Mouse (Mus musculus): ENCODE measurements around the gene Stk39. TPM values are rescaled to one million over a fixed set of nuclear protein-coding genes. Genes with fewer than 3 reads are reported as not detected.

The Stk39 gene
- 10 to 100 TPM; 82.0 to 87.6 TPM for total RNA-seq (2021)
- long read RNA-seq, experiment 1, transcript Stk39-201 (18 exons, 3,536 nt) = major isoform, 60 of 82 reads
- long read RNA-seq, experiment 1, partial matches to known transcripts = 4 of 82 reads
- long read RNA-seq, experiment 1, other reads (novel, unspliced or antisense) = 17 of 82 reads
- long read RNA-seq, experiment 2, transcript Stk39-201 (18 exons, 3,536 nt) = major isoform, 54 of 61 reads
- long read RNA-seq, experiment 2, partial matches to known transcripts = 0 of 61 reads
- long read RNA-seq, experiment 2, other reads (novel, unspliced or antisense) = 7 of 61 reads

DNA sequence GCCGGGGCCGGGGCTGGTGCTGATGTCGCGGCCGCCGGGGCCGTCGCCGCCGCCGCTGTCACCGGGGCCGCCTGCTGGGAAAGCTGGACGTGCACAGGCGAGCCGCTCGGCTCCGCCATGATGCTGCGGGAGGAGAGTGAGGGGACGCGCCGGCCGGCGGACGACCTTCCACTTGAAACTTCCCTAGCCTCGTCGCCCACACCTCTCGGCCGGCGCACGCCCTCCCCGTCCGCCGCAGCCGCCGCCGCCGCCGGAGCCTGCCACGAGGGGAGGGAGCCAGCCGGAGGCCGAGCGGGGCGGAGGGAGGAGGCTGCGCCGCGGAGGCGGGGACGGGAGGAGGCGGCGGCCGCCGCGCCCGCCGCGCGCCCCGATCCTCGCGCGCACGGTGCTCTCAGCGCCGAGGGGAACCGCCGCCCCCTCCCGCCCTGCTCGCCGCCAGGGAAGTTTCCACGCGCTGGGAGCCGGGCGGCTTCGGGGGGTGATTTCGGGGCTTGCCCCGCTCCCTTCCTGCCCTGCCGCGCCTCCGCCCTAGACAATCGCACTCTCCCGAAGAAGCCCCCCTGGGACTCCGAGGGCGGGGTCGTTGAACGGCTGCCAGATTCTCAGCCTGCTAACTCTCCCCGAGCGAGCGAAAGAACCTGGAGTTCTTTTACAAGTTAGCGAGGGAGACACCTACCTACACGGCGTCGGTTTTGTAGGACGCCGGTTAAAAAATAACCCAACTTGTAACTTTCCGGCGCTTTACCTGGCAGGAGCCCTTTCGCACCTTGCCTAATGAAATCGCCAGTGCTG lies at the start of gene Stk39:
Gene Stk39, minus strand, starts transcription at position 510 of the 792 bp plus-strand sequence.
- DNase-seq (ENCODE audit: extremely low spot score in 1 of 2, low spot score in 2 of 2) = peak; percentile 71 to 76
- no peak for TF ChIP-seq CTCF (IDR thresholded peaks at IDR 0.05)
- Histone ChIP-seq H3K4me3 (peak within 1 kb of the TSS; percentile 76), H3K27ac (peak within 1 kb of the TSS; percentile 88)
- intact Hi-C loops (cut with DNase I) = loop anchor here (2.0 to 10.0 kb wide), 2 partner anchors 91 to 283 kb away; no protein-coding TSS in a partner anchor

DNA sequence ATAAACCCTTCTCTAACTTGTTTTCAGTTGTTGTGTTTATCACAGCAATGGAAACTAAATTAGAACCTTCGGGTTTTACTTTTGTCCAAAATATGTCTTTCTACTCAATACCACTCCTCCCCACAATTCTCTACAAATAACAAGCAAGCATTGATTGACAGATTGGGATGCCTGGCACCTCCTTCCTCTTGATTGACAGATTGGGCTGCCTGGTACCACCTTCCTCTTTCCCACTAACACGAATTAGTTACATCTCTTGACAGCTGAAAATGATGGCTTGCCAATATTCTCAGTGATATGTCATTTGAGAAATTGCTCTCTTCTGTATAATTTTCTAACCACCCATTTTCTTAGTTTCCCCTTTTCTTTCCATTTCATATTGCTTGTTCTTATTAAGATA lies 43.3 kb upstream of the Stk39 start:
- Histone ChIP-seq H3K4me3 (no peak overlapping the region), H3K27ac (no peak overlapping the region)
- intact Hi-C loops (cut with DNase I) = no loop called here
- no peak for TF ChIP-seq CTCF (IDR thresholded peaks at IDR 0.05)
- DNase-seq (ENCODE audit: extremely low spot score in 1 of 2, low spot score in 2 of 2) = no peak

DNA sequence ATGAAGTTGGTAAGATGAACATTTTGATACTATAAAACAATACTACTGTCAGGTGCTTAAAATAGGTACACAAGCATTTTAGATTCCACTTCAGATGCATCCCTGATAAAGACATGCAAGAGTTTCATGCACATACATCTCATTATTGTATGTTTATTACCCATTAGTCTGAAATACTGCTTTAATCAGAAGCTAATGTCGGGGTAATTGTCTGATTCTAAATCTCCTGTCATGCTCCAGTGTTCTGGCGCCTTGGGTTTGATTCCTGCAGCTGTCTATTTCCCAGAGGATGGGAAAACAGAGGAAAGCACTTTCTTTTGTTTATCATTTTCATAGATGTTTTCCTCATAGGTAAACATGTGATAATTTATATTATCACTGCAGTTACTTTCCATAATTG lies 31.1 kb upstream of the Stk39 start:
- TF ChIP-seq CTCF (IDR thresholded peaks at IDR 0.05) = no peak
- DNase-seq (ENCODE audit: extremely low spot score in 1 of 2, low spot score in 2 of 2) = no peak
- H3K4me3 ChIP-seq = no peak overlapping the region
- intact Hi-C loops (cut with DNase I) = no loop called here
- no peak overlapping the region for H3K27ac ChIP-seq

DNA sequence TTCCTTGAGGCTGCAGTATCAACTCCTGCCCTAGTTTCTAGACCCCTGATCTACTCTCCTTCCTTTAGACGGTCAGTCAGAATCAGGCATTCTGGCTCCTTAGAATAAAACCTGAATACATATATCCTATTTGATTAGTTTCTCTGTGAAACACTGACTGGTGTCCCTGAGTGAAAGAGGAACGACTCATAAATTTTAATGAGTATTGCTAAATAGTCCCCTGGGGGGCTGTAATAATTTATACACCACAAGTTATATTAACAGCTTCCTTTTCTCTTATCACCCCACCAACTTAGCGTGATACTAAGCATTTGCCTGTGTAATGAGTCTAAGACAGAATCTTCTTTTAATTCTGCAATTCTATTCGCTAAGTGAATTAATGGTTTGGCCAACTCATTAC lies 30.7 kb upstream of the Stk39 start:
- no peak for TF ChIP-seq CTCF (IDR thresholded peaks at IDR 0.05)
- intact Hi-C loops (cut with DNase I) = no loop called here

DNA sequence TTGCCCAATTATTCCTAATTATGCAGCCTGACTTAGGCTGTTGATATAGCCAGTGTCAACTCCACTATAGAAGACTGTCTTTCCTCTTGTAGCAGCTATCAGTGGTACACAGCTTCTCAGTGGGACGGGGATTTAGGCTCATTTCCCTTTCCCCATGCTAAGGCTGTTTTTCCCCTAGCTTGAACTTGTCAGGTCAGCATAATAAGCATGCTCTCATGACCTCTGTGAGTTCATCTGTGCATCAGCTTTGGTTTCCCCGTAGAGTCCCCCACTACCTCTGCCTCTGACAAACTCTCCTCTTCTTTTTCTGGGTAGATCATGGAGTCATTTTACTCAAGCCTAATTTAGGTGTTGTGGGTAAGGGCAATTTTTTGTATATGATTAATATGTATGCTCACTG lies 30.2 kb upstream of the Stk39 start:
- DNase-seq (ENCODE audit: extremely low spot score in 1 of 2, low spot score in 2 of 2) = no peak
- intact Hi-C loops (cut with DNase I) = no loop called here
- Histone ChIP-seq H3K27ac (no peak overlapping the region), H3K4me3 (no peak overlapping the region)
- no peak for TF ChIP-seq CTCF (IDR thresholded peaks at IDR 0.05)

More for the DNA sequence above, 30.7 kb upstream of the Stk39 start:
- Histone ChIP-seq H3K27ac (no peak overlapping the region), H3K4me3 (no peak overlapping the region)
- no peak for DNase-seq (ENCODE audit: extremely low spot score in 1 of 2, low spot score in 2 of 2)

DNA sequence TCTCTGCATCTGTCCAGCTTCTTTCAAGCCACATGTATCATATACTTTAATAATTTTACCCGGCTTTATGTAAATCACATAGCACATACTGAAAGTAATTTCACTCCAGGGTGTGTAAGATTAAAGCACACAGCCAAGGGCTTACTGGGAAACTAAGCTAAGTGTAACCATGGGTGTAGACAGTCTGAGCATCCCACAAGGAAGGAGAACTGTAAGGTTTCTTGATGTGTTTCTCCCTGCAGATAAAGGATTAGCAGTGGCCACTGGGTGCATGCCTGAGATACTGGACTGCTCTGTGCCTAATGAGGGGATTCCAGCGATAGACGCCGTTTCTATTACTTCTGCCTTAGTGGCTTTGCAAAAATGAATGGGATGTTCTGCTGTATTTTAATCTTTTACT lies 14.2 kb upstream of the Stk39 start:
- H3K27ac ChIP-seq = no peak overlapping the region
- intact Hi-C loops (cut with DNase I) = no loop called here
- DNase-seq (ENCODE audit: extremely low spot score in 1 of 2, low spot score in 2 of 2) = no peak

DNA sequence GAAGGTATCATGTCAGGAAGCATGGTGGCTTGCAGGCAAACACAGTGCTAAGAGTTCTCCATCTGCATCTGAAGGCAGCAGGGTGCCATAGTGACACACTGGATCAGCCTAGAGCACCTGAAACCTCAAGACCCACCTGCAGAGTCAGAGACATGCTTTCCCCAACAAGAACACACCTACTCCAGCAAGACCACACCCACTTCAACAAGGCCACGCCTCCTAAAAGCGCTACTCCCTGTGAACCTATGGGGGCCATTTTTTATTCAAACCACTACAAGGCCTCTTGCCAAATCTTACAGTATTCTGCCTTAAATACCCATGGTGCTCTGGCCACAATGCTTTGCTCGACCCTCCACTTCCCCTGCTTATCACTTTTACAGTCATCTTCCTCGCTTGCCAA lies 13.1 kb upstream of the Stk39 start:
- no peak for DNase-seq (ENCODE audit: extremely low spot score in 1 of 2, low spot score in 2 of 2)
- Histone ChIP-seq H3K4me3 (no peak overlapping the region), H3K27ac (no peak overlapping the region)
- TF ChIP-seq CTCF (IDR thresholded peaks at IDR 0.05) = no peak
- intact Hi-C loops (cut with DNase I) = no loop called here

More for the DNA sequence above, 14.2 kb upstream of the Stk39 start:
- no peak for TF ChIP-seq CTCF (IDR thresholded peaks at IDR 0.05)
- H3K4me3 ChIP-seq = no peak overlapping the region

DNA sequence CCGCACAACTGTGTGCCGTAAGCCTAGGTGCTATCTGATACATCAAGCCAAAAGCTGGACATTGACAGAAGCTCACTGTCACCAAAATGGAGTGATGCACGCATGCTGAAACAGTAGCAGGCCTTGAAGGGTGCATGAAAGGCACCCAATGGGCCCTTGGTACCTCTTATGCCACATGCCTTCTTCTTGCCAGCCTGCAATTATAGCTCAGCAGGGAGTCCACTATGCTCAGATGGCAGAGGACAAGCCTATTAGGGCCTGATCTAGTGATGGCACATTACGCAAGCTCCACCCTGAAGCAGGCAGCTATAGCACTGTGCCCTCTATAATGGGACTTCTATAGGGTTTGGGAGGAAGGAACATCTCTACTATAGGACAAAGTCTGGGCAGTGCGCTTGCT lies 10.8 kb upstream of the Stk39 start:
- no peak for DNase-seq (ENCODE audit: extremely low spot score in 1 of 2, low spot score in 2 of 2)
- Histone ChIP-seq H3K4me3 (no peak overlapping the region), H3K27ac (no peak overlapping the region)
- intact Hi-C loops (cut with DNase I) = no loop called here
- TF ChIP-seq CTCF (IDR thresholded peaks at IDR 0.05) = no peak

DNA sequence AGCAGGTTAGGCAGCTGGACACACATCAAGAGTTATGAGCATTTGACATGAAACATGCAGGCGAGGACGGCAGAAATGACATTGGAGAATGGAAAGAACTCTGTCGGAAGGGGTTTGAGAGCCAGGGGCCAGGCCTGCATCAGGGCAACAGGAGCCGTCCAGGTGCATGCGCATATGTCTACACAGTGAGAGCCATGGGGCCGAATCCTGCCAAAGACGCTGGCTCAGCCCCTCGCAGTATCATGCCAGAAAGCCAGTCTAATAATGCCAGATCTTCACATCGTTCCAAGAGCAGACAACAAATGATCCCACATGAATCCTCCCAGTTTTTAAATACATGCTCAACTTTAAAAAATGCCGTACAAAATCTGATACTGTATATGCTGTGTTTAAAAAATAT lies 7.8 kb upstream of the Stk39 start:
- Histone ChIP-seq H3K4me3 (no peak overlapping the region), H3K27ac (no peak overlapping the region)
- TF ChIP-seq CTCF (IDR thresholded peaks at IDR 0.05) = no peak
- intact Hi-C loops (cut with DNase I) = loop anchor here (10.0 kb wide), 1 partner anchor 275 kb away; no protein-coding TSS in a partner anchor
- DNase-seq (ENCODE audit: extremely low spot score in 1 of 2, low spot score in 2 of 2) = no peak

DNA sequence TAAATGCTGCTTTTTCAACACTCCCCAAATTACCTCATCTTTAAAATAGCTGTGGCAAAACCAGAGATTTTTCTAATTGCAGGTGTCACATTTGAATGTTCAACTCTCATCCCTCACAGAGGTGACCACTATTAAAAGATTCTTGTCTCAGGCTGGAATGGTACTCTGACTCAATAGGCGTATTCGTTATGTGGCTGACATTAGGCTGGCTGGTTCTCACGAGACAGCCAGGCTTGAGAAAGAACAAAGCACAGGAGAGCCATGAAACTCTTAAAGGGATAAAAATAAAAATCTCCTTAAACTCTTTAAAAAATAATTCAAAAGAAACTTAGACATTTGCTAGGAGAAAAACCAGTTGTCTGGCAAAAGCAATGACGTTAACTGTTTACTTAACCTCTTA lies 853 bp upstream of the Stk39 start:
- no peak overlapping the region for H3K27ac ChIP-seq
- no peak for TF ChIP-seq CTCF (IDR thresholded peaks at IDR 0.05)
- no peak overlapping the region for H3K4me3 ChIP-seq
- no peak for DNase-seq (ENCODE audit: extremely low spot score in 1 of 2, low spot score in 2 of 2)
- intact Hi-C loops (cut with DNase I) = loop anchor here (10.0 kb wide), 1 partner anchor 282 kb away; no protein-coding TSS in a partner anchor

DNA sequence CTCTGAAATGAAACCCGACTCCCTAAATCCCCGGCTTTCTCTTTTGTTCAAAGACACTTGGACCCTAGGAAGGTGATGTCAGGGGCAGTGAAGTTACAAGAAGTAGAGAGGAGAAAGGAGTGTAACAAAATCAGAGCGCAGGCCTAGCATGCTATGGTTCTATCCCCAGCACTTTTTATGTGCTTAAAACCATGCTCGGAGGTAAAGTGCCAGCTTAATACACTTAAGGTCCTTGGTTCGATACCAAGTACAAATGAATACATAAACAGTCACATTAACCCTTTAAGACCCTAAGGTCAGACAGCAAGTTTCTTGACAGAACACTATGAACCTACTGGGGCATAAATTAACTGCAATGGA lies 463 bp upstream of the Stk39 start:
- no peak for DNase-seq (ENCODE audit: extremely low spot score in 1 of 2, low spot score in 2 of 2)
- no peak overlapping the region for H3K27ac ChIP-seq
- no peak for TF ChIP-seq CTCF (IDR thresholded peaks at IDR 0.05)
- H3K4me3 ChIP-seq = peak overlapping the region; percentile 76
- intact Hi-C loops (cut with DNase I) = loop anchor here (10.0 kb wide), 1 partner anchor 282 kb away; no protein-coding TSS in a partner anchor
